In genomic region chr3:35732778-35733147, GRCm38 (mm10) we compare ENCODE assay signal across 20 mouse cellular contexts. TPM values are rescaled to one million over a fixed set of nuclear protein-coding genes. Genes with fewer than 3 reads are reported as not detected.
DNase-seq lines count a peak whose midpoint lies in the region; ATAC-seq and TF ChIP-seq lines count a peak whose summit lies in the region.
"Had no signal": no experiment of that assay in that cellular context is flagged by ENCODE, and none has a peak within 500 bp of the region (broad histone marks: within the 10 kb centered on the region; RNA-seq: fewer than 3 reads in every experiment).

No protein-coding gene starts in this region.

- intact Hi-C loops in gastrocnemius, postnatal 14 days (cut with DNase I; ENCODE audit: low total_unique reads), result no loop called here

- H3K9me3 ChIP-seq in E14TG2a.4 (ENCODE audit: low read length), result peaks cover 19% of the 10 kb centered on the region
- H3K9me3 ChIP-seq in G1E (replicated peaks), result peaks cover 20% of the 10 kb centered on the region
- H3K9me3 ChIP-seq in megakaryocyte, embryonic 14.5 days, result peaks cover 29% of the 10 kb centered on the region
- H3K9me3 ChIP-seq: embryonic facial prominence, embryonic 10.5 days; forebrain, embryonic 12.5 days had no signal

- H3K27me3 ChIP-seq in E14TG2a.4 (ENCODE audit: insufficient read depth, low read length) (no peaks in the 10 kb centered on the region), G1E (ENCODE audit: insufficient read depth, low read length) (no peaks in the 10 kb centered on the region)
- H3K27me3 ChIP-seq in megakaryocyte, embryonic 14.5 days (replicated peaks), result no peaks in the 10 kb centered on the region
- H3K27me3 ChIP-seq: forebrain, embryonic 12.5 days had no signal

- H3K4me1 ChIP-seq in E14TG2a.4 (replicated peaks; ENCODE audit: low read depth, low read length) (peaks cover 45% of the 10 kb centered on the region), G1E (ENCODE audit: insufficient read depth, low read depth, low read length) (peaks cover 20% of the 10 kb centered on the region)
- peaks cover 14% of the 10 kb centered on the region for H3K4me1 ChIP-seq in megakaryocyte, embryonic 14.5 days
- H3K4me1 ChIP-seq: embryonic facial prominence, embryonic 10.5 days; forebrain, embryonic 12.5 days had no signal

- TF ChIP-seq CTCF in E14TG2a.4 (conservative IDR thresholded peaks at IDR 0.05; ENCODE audit: low read length) (no peak), G1E (IDR thresholded peaks at IDR 0.05; ENCODE audit: low read depth, low read length) (no peak)

- peak; percentile 64 for ATAC-seq in G1E (ENCODE audit: extremely low read depth, insufficient number of reproducible peaks, low FRiP score, poor library complexity, severe bottlenecking)
- ATAC-seq in granulocyte monocyte progenitor cell, adult 5-6 weeks (replicated peaks; ENCODE audit: poor library complexity, severe bottlenecking), result peak; percentile 49

- peak overlapping the region; percentile 61 for H3K4me3 ChIP-seq in E14TG2a.4 (replicated peaks; ENCODE audit: low read length)
- H3K4me3 ChIP-seq in G1E (ENCODE audit: low read depth, low read length), result peak overlapping the region; percentile 65; the same call in 1 of the 2 replicates
- H3K4me3 ChIP-seq in megakaryocyte, embryonic 14.5 days (replicated peaks), result peak overlapping the region; percentile 87
- H3K4me3 ChIP-seq: embryonic facial prominence, embryonic 10.5 days; forebrain, embryonic 12.5 days; left cerebral cortex, adult 2 months had no signal

- no peak for DNase-seq in G1E (ENCODE audit: low spot score)
- no peak for DNase-seq in gastrocnemius, postnatal 14 days
- DNase-seq in frontal cortex, adult 2 months (ENCODE audit: extremely low spot score in 1 of 2, low spot score in 1 of 2), result no peak
- DNase-seq in heart, adult 9 months (ENCODE audit: low spot score in 2 of 2), result no peak
- DNase-seq: adrenal gland, postnatal 14 days; cerebellum, adult 2 months; cerebellum, postnatal 36 days; heart, postnatal 10 days; kidney, adult 9 months; kidney, postnatal 25 days; left cerebral cortex, postnatal 4 days; midbrain, embryonic 14.5 days; retina, postnatal 1 day; right cerebral cortex, postnatal 4 days had no signal

- H3K36me3 ChIP-seq in E14TG2a.4 (ENCODE audit: insufficient read depth, low read length), result 0 out of 2 replicates have a peak, but pooled peaks cover 5% of the 10 kb centered on the region
- peaks cover 3% of the 10 kb centered on the region for H3K36me3 ChIP-seq in G1E (replicated peaks)
- peaks cover 10% of the 10 kb centered on the region for H3K36me3 ChIP-seq in megakaryocyte, embryonic 14.5 days (replicated peaks; ENCODE audit: low read length)
- H3K36me3 ChIP-seq: embryonic facial prominence, embryonic 10.5 days; forebrain, embryonic 12.5 days had no signal

RNA-seq across cellular contexts. Expression of gene Atp11b, which starts 21.1 kb away (rescaled TPM):
- total RNA-seq in G1E (2014; fragmentation: Nextera tagmentation) (167 and 207 TPM in 2 replicates), G1E (2017) (112 and 121 TPM in 2 replicates)
- polyA plus RNA-seq in G1E (2012), result 28.3 and 29.9 TPM in 2 replicates
- 117 and 149 TPM in 2 replicates for total RNA-seq in granulocyte monocyte progenitor cell, adult 5-6 weeks (2014; fragmentation: Nextera tagmentation)
- total RNA-seq in granulocyte monocyte progenitor cell, adult 5-6 weeks (2017), result 111 and 132 TPM in 2 replicates
- 5.6 and 6.9 TPM in 2 replicates for polyA plus RNA-seq in megakaryocyte, embryonic 14.5 days (2012; ENCODE audit: insufficient read depth, low replicate concordance)
- total RNA-seq in gastrocnemius, postnatal 14 days (2021), result 10 to 100 TPM; 19.3 to 22.2 TPM
- polyA plus RNA-seq in frontal cortex, adult 2 months (2012; rRNA removed), result 226 and 256 TPM in 2 replicates

Comparison
In these comparisons a context has a peak if more than half of its experiments do, and no peak if none do; other contexts are left out.
1. RNA of gene Atp11b, which starts 21.1 kb away (total RNA-seq): 112 to 207 TPM in G1E and 111 to 149 TPM in granulocyte monocyte progenitor cell, adult 5-6 weeks; 19.3 to 22.2 TPM in gastrocnemius, postnatal 14 days; every median in the first group is over 4 times any median in the second.
2. Peak in every context shown above with its lines, with median percentiles within 50 percentile points of each other: H3K4me3 ChIP-seq.